Mouse (Mus musculus) cerebellum, postnatal 4 days (tissue): ENCODE results near the gene Myh14.
A peak's percentile ranks its signal among the peaks of the same experiment; 100 is the strongest.

ENCODE experiments used
- DNase-seq, 2 experiments: peaks; one replicate each; pipeline ENCODE4 v3.0.0; 2022; ENCODE audit warnings: low spot score in 2 of 2, mixed read lengths in 1 of 2

The Myh14 gene

DNA sequence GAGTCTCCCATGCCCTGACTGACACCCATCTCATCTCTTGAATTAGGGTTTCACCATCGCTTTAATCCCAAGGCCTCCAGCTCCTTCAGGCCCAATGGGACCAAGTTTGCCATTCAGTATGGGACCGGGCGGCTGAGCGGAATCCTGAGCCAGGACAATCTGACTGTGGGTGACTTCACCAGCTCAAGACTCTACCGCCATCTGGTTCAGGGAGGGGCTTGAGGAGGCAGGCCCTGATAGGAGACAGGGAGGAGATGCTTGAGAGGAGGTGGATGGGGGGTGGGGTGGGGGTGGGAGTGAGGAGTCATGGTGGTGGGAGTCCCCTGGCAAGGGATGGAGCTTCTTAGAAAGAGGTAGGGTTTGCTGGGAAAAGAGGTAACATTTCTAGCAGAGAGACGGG is 89.0 kb downstream of the Myh14 start:
- no peak for DNase-seq

DNA sequence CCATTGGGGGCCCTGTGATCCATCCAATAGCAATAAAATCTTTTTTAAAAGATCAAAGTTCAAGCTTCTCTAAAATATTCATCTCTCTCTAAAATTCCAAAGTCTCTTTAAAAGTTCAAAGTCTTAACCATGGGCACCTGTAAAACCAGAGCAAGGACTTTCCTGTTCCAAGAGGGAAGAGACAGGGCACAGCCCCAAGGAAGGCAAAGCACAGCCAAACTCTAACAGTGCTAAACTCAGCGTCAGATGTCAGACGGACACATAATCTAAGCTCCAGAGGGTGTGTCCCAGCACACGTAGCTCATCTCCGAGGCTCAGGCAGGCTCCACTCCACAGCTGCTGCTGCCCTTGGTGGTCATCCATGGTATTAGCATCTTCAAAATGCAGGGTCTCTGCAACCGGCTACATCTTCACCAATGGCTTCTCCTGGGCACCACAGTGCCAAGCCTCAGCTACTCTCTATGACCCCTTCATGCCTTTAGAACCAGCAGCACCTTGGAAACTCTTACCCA is 94.3 kb downstream of the Myh14 start:
- no peak for DNase-seq

DNA sequence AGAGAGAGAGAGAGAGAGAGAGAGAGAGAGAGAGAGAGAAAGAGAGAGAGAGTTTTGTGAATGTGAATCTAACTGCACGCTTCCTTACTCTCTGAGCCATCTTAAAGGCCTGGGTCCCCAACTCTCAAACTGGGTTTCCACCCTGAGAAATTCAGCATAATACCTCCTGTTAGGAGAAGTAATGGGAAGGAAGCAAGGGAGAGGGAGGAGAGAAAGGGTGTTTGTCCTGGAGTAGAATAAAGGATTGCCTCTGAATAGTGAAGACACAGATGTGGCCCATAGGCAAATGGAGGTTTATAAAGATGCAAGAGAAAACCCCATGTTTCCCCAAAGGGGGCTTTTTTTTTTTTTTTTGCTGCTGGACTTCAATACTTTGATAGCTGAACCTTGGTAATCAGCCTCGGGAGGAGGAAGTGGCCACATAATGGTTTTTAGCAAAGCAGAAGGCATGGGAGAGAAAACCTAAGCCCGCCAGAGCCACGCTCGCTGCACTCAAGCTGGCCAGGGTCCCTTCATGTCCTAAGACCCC is 97.6 kb downstream of the Myh14 start:
- DNase-seq, result no peak

DNA sequence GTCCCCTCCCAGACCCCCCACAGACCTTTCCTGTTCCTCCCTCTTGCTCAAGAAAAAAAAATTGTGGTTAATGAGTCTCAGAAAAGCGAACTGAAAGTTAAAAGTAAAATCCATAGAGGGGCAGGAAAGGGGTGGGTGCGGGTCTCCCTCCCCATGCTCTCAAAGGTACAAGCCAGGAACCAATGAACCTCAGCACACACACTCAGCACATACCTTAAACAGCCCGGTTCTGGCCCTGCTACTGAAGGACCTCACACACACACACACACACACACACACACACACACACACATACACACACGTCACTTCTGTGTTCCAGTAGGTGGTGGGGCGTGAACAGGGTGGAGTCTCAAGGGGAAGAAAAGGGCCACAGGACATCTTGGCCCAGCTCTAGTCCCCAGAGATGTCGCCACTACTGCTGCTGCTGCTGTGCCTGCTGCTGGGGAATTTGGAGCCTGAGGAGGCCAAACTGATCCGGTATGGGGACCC is 98.4 kb downstream of the Myh14 start, which contains the start of gene Napsa:
Napsa (plus strand) TSS at position 168 of the 489 bp plus-strand sequence.
- DNase-seq, result no peak

DNA sequence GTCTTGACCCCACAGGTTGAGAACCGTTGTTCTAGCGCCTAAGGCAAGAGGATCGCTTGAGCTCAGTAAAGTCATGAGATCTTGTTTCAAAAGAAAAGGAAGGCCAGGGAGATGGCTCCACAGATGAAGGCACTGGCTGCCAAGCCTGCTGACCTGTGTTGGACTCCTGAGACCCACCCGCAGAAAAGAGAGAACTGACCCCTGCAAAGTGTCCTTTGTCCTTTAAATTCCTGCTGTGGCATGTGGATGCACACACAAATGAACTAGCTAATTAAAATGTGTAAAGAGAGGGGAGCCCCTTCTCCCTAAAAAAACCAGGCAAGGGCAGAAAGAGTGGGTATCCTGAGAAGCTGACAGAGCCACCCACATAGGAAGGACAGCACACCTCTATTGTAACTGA is 98.8 kb downstream of the Myh14 start:
- no peak for DNase-seq

DNA sequence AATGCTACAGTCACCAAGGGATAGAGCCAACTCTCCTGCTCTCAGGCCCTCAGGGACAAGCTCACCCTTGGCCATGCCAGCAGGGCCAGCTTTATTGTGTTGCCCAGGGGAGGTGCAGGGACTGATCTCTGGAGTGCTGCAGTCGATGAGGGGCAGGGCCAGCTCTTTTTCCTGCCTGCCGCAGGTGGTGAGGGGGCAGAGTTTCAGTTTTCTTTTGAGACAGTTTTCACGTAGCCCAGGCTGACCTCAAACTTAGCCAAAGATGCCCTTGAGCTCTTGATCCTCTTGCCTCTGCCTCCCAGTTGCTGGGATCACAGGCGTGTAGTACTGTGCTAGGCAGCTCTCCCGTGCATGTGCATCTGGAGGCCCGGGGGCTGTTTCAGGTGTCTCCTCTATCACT is 99.7 kb downstream of the Myh14 start:
- no peak for DNase-seq

DNA sequence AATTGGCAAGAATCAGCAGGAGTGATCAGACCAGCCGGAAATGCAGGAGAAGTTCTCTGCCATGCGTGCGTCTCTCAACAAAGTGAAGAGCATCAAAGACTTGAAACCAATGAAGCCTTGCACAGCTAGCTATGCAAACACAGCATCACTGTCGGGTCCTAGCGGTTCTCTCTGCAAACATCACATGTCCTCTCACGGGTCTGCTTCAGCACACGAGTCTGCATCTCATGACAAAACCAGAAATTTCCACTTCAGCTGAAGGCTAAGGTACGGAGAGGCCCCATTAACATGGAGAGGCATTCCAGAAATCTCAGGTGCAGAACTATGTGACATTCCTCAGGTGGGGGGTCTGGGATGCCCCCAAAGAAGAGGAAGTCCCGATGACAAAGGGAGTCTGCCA is 101.8 kb downstream of the Myh14 start:
- DNase-seq, result no peak

GRCm38 (mm10) chr7:44565414-44565813 is 105.2 kb downstream of the Myh14 start:
- DNase-seq, result no peak

- DNase-seq, result no peak
These were observed 106.2 kb downstream of the Myh14 start for GRCm38 (mm10) chr7:44564486-44564885.

- DNase-seq, result no peak
These were observed 107.4 kb downstream of the Myh14 start for GRCm38 (mm10) chr7:44563284-44563683.

GRCm38 (mm10) chr7:44560435-44561400 is 109.9 kb downstream of the Myh14 start:
- DNase-seq, result peak; percentile 74 to 88

GRCm38 (mm10) chr7:44557629-44558028 is 113.0 kb downstream of the Myh14 start:
- DNase-seq, result no peak
